8 mouse cellular contexts compared by ENCODE assay signal in genomic region chr7:101320399-101321217, GRCm38 (mm10). TPM values are rescaled to one million over a fixed set of nuclear protein-coding genes. Genes with fewer than 3 reads are reported as not detected.
A peak's percentile ranks its signal among the peaks of the same experiment; 100 is the strongest.
DNase-seq lines count a peak whose midpoint lies in the region; ATAC-seq and TF ChIP-seq lines count a peak whose summit lies in the region.

No protein-coding gene starts in this region.

- no peak for TF ChIP-seq POLR2A in limb, embryonic 14.5 days (IDR thresholded peaks at IDR 0.05; ENCODE audit: borderline replicate concordance, extremely low read depth, insufficient read depth, insufficient read length)

- H3K4me1 ChIP-seq in hindbrain, embryonic 14.5 days (replicated peaks; ENCODE audit: control insufficient read depth, insufficient read depth, low read length) = 0 out of 2 replicates have a peak, but pooled peaks cover 6% of the 10 kb centered on the region
- peaks cover 7% of the 10 kb centered on the region; the same call in 1 of the 2 replicates for H3K4me1 ChIP-seq in limb, embryonic 14.5 days (ENCODE audit: control insufficient read depth, insufficient read depth, low read length)
- peaks cover 4% of the 10 kb centered on the region; the same call in 1 of the 2 replicates for H3K4me1 ChIP-seq in neural tube, embryonic 11.5 days (ENCODE audit: control insufficient read depth, insufficient read depth, low read length)

- H3K4me3 ChIP-seq in layer of hippocampus, adult 2 months = peak overlapping the region; percentile 74
- peak overlapping the region; percentile 78 for H3K4me3 ChIP-seq in hindbrain, embryonic 14.5 days (replicated peaks; ENCODE audit: low read length)
- peak overlapping the region; percentile 76 for H3K4me3 ChIP-seq in limb, embryonic 14.5 days (replicated peaks; ENCODE audit: low read length)
- H3K4me3 ChIP-seq in neural tube, embryonic 11.5 days (ENCODE audit: low read depth, low read length) = peak overlapping the region; percentile 83

- TF ChIP-seq CTCF in layer of hippocampus, adult 2 months (conservative IDR thresholded peaks at IDR 0.05) = no peak

- no peaks in the 10 kb centered on the region for H3K9me3 ChIP-seq in hindbrain, embryonic 14.5 days (ENCODE audit: control insufficient read depth, low read length)
- no peaks in the 10 kb centered on the region for H3K9me3 ChIP-seq in limb, embryonic 14.5 days (ENCODE audit: control insufficient read depth, low read length)
- no peaks in the 10 kb centered on the region for H3K9me3 ChIP-seq in neural tube, embryonic 11.5 days (ENCODE audit: control insufficient read depth, low read length)

- H3K4me2 ChIP-seq in hindbrain, embryonic 14.5 days (replicated peaks) = peak overlapping the region; percentile 91
- H3K4me2 ChIP-seq in limb, embryonic 14.5 days (replicated peaks; ENCODE audit: low read depth, low read length, severe bottlenecking) = peak overlapping the region; percentile 94
- H3K4me2 ChIP-seq in neural tube, embryonic 11.5 days (ENCODE audit: low read depth) = peak overlapping the region; percentile 98

- peak; percentile 74 for ATAC-seq in hindbrain, embryonic 14.5 days (ENCODE audit: low FRiP score)
- peak; percentile 73 for ATAC-seq in limb, embryonic 14.5 days (ENCODE audit: low FRiP score, low read depth)
- ATAC-seq in neural tube, embryonic 11.5 days (ENCODE audit: insufficient read depth, low FRiP score, low TSS enrichment) = peak; percentile 78

- H3K27ac ChIP-seq in layer of hippocampus, adult 2 months = 0 out of 2 replicates have a peak overlapping the region, but pooled peaks have one; percentile 43
- H3K27ac ChIP-seq in hindbrain, embryonic 14.5 days = no peak overlapping the region
- no peak overlapping the region for H3K27ac ChIP-seq in limb, embryonic 14.5 days (replicated peaks; ENCODE audit: low read depth, low read length)
- no peak overlapping the region for H3K27ac ChIP-seq in neural tube, embryonic 11.5 days (ENCODE audit: low read depth, low read length)

- peak overlapping the region; percentile 70 for H3K9ac ChIP-seq in hindbrain, embryonic 14.5 days
- peak overlapping the region; percentile 85 for H3K9ac ChIP-seq in limb, embryonic 14.5 days (ENCODE audit: low read depth, low read length, severe bottlenecking)
- peak overlapping the region; percentile 68 for H3K9ac ChIP-seq in neural tube, embryonic 11.5 days (ENCODE audit: low read length)

- DNase-seq in layer of hippocampus, adult 2 months (ENCODE audit: low spot score in 2 of 2) = no peak
- DNase-seq in layer of hippocampus, adult 9-10 months (ENCODE audit: low spot score) = no peak
- peak; percentile 49 for DNase-seq in MN1 (ENCODE audit: low spot score)
- peak; percentile 67 for DNase-seq in embryo, embryonic 9.5 days (ENCODE audit: extremely low spot score)
- DNase-seq in hindbrain, embryonic 14.5 days (ENCODE audit: low spot score) = peak; percentile 57
- DNase-seq in limb, embryonic 14.5 days (ENCODE audit: low spot score) = no peak
- peak; percentile 59 for DNase-seq in neural tube, embryonic 11.5 days (ENCODE audit: low spot score)
- no peak for DNase-seq in layer of hippocampus, adult 8-10 months (ENCODE audit: low spot score in 2 of 2)

- WGBS in hindbrain, embryonic 14.5 days = 6% methylated on average over 22 of the region's 37 CpGs
- WGBS in limb, embryonic 14.5 days = 17% methylated on average over 8 of the region's 37 CpGs
- WGBS in neural tube, embryonic 11.5 days = 7% methylated on average over 24 of the region's 37 CpGs

- H3K27me3 ChIP-seq in hindbrain, embryonic 14.5 days (ENCODE audit: control insufficient read depth, insufficient read depth, low read length) = 0 out of 2 replicates have a peak, but pooled peaks cover 3% of the 10 kb centered on the region
- no peaks in the 10 kb centered on the region; the same call in 1 of the 2 replicates for H3K27me3 ChIP-seq in limb, embryonic 14.5 days (ENCODE audit: control insufficient read depth, insufficient read depth, low read length)
- peaks cover 12% of the 10 kb centered on the region; the same call in 1 of the 2 replicates for H3K27me3 ChIP-seq in neural tube, embryonic 11.5 days (ENCODE audit: control insufficient read depth, insufficient read depth, low read length)

- no peaks in the 10 kb centered on the region for H3K36me3 ChIP-seq in hindbrain, embryonic 14.5 days (replicated peaks; ENCODE audit: control insufficient read depth, insufficient read depth)
- no peaks in the 10 kb centered on the region for H3K36me3 ChIP-seq in limb, embryonic 14.5 days (ENCODE audit: control insufficient read depth, insufficient read depth, low read length)
- no peaks in the 10 kb centered on the region for H3K36me3 ChIP-seq in neural tube, embryonic 11.5 days (ENCODE audit: control insufficient read depth, insufficient read depth, low read length)

RNA-seq across cellular contexts. Expression of gene Stard10, which starts 3.7 kb away (rescaled TPM):
- 10 to 100 TPM; 23.6 to 24.6 TPM for total RNA-seq in layer of hippocampus, adult 2 months (2021)
- polyA plus RNA-seq in hindbrain, embryonic 14.5 days (2014; fragmentation: Nextera tagmentation; extraction: Ambion mirVana) = 12.7 and 14.3 TPM in 2 replicates
- 26.3 and 28.1 TPM in 2 replicates for polyA plus RNA-seq in limb, embryonic 14.5 days (2012; rRNA removed)
- 30.7 and 32.1 TPM in 2 replicates for polyA plus RNA-seq in limb, embryonic 14.5 days (2014; fragmentation: Nextera tagmentation; extraction: Ambion mirVana)
- 7.0 and 8.0 TPM in 2 replicates for polyA plus RNA-seq in neural tube, embryonic 11.5 days (2014; fragmentation: Nextera tagmentation; extraction: Ambion mirVana)
- 10 to 100 TPM; 25.3 to 28.8 (median 27.2) TPM for total RNA-seq in layer of hippocampus, adult 8-10 months (2022)

RNA-seq across cellular contexts. Expression of gene Atg16l2, which starts 18.6 kb away (rescaled TPM):
- total RNA-seq in layer of hippocampus, adult 2 months (2021) = 10 to 100 TPM; 37.9 to 47.8 TPM
- 19.3 and 21.3 TPM in 2 replicates for polyA plus RNA-seq in hindbrain, embryonic 14.5 days (2014; fragmentation: Nextera tagmentation; extraction: Ambion mirVana)
- polyA plus RNA-seq in limb, embryonic 14.5 days (2012; rRNA removed) = 31.1 and 35.2 TPM in 2 replicates
- 14.5 and 17.0 TPM in 2 replicates for polyA plus RNA-seq in limb, embryonic 14.5 days (2014; fragmentation: Nextera tagmentation; extraction: Ambion mirVana)
- polyA plus RNA-seq in neural tube, embryonic 11.5 days (2014; fragmentation: Nextera tagmentation; extraction: Ambion mirVana) = 7.2 and 9.5 TPM in 2 replicates
- total RNA-seq in layer of hippocampus, adult 8-10 months (2022) = 10 to 100 TPM; 45.2 to 54.5 (median 48.5) TPM

RNA-seq across cellular contexts. Expression of gene Arap1, which starts 27.3 kb away (rescaled TPM):
- 10 to 100 TPM; 19.2 to 20.0 TPM for total RNA-seq in layer of hippocampus, adult 2 months (2021)
- 11.3 and 11.5 TPM in 2 replicates for polyA plus RNA-seq in hindbrain, embryonic 14.5 days (2014; fragmentation: Nextera tagmentation; extraction: Ambion mirVana)
- polyA plus RNA-seq in limb, embryonic 14.5 days (2012; rRNA removed) = 92.6 and 99.2 TPM in 2 replicates
- 77.1 and 87.3 TPM in 2 replicates for polyA plus RNA-seq in limb, embryonic 14.5 days (2014; fragmentation: Nextera tagmentation; extraction: Ambion mirVana)
- 11.2 and 12.3 TPM in 2 replicates for polyA plus RNA-seq in neural tube, embryonic 11.5 days (2014; fragmentation: Nextera tagmentation; extraction: Ambion mirVana)
- total RNA-seq in layer of hippocampus, adult 8-10 months (2022) = 10 to 100 TPM; 18.0 to 32.8 (median 26.4) TPM

Comparison
In these comparisons a context has a peak if more than half of its experiments do, and no peak if none do; other contexts are left out.
1. DNase-seq: peak in MN1 (single experiment), embryo, embryonic 9.5 days (single experiment), hindbrain, embryonic 14.5 days (single experiment) and neural tube, embryonic 11.5 days (single experiment); none in layer of hippocampus, adult 2 months (0 of 2), layer of hippocampus, adult 9-10 months (single experiment), limb, embryonic 14.5 days (single experiment) and layer of hippocampus, adult 8-10 months (0 of 2).
2. Peak in every context shown above with its lines, with median percentiles within 50 percentile points of each other: H3K4me3 ChIP-seq, ATAC-seq, H3K4me2 ChIP-seq and H3K9ac ChIP-seq.